Mouse (Mus musculus) midbrain, postnatal 0 days (tissue): ENCODE measurements around the gene Gas7. TPM values are rescaled to one million over a fixed set of nuclear protein-coding genes. Genes with fewer than 3 reads are reported as not detected.

Experiments
- ATAC-seq: fragments of 200-750 bp; cut with Nextera tagmentation; 2 replicates; pipeline ENCODE4 v1.8.0; 2017; ENCODE audit warnings: moderate number of reproducible peaks, mild to moderate bottlenecking, moderate TSS enrichment, moderate library complexity; ENCODE audit not compliant: low FRiP score
- DNase-seq: peaks from one replicate; pipeline ENCODE4 v3.0.0-alpha.2; 2015; ENCODE audit warnings: low spot score
- H3K27ac ChIP-seq: fragments of 300-500 bp; sonication (generic); 2 replicates; pipeline ENCODE4 v1.5.1; 2014; ENCODE audit warnings: low read depth, mild to moderate bottlenecking, low read length, mixed read lengths
- H3K27me3 ChIP-seq: fragments of 300-500 bp; sonication (generic); 2 replicates; pipeline ENCODE4 v1.6.1; 2014; ENCODE audit warnings: low read length, control low read depth, mixed read lengths; ENCODE audit not compliant: insufficient read depth
- H3K36me3 ChIP-seq: fragments of 300-500 bp; sonication (generic); 2 replicates; pipeline ENCODE4 v1.6.1; 2014; ENCODE audit warnings: low read length, control low read depth, mixed read lengths; ENCODE audit not compliant: insufficient read depth
- H3K4me1 ChIP-seq: fragments of 300-500 bp; sonication (generic); 2 replicates; pipeline ENCODE4 v1.6.1; 2014; ENCODE audit warnings: mild to moderate bottlenecking, control low read depth, antibody characterized with exemption, low read length, mixed read lengths; ENCODE audit not compliant: insufficient read depth
- H3K4me2 ChIP-seq: fragments of 300-500 bp; sonication (generic); 2 replicates; pipeline ENCODE4 v1.6.1; 2014; ENCODE audit warnings: low read depth, mild to moderate bottlenecking, low read length, mixed read lengths; ENCODE audit not compliant: poor library complexity, severe bottlenecking
- H3K4me3 ChIP-seq: fragments of 300-500 bp; sonication (generic); 2 replicates; pipeline ENCODE4 v1.5.1; 2014; ENCODE audit warnings: low read depth, mild to moderate bottlenecking, low read length, moderate library complexity
- H3K9ac ChIP-seq: fragments of 300-500 bp; sonication (generic); replicated peaks from 2 replicates; pipeline ENCODE4 v1.6.1; 2014; ENCODE audit warnings: mild to moderate bottlenecking, low read length, moderate library complexity, mixed read lengths; ENCODE audit not compliant: poor library complexity, severe bottlenecking
- H3K9me3 ChIP-seq: fragments of 300-500 bp; sonication (generic); 2 replicates; pipeline ENCODE4 v1.6.1; 2016; ENCODE audit warnings: low read length, control low read depth
- CTCF ChIP-seq: IDR thresholded peaks from 2 replicates; pipeline ENCODE4 v1.5.1; 2016; ENCODE audit warnings: antibody characterized with exemption, mild to moderate bottlenecking
- WGBS: fragments of 180-500 bp; shearing (Covaris S2); extraction: QIAGEN DNeasy Blood & Tissue Kit; methylation state at CpG from one replicate; pipeline ENCODE4 v1.1.7; 2014; 5-methylcytosine and 5-hydroxymethylcytosine counted together
- polyA plus RNA-seq: library from polyadenylated mRNA; unstranded; fragments of >200 nt; fragmentation: Nextera tagmentation; extraction: Ambion mirVana; gene quantifications from 2 replicates; pipeline ENCODE4 v1.2.1, GENCODE M21; 2015
- total RNA-seq: library from RNA; depleted of rRNA; stranded (reverse); fragments of >200 nt; gene quantifications from 2 replicates; pipeline ENCODE4 v1.2.3, GENCODE M21; 2014

Gas7 gene
- total and polyA plus RNA-seq, 2 experiments from 2014 or later, result 82.1 to 118 TPM

GRCm38 (mm10) chr11:67524731-67525130 lies 69.5 kb downstream of the Gas7 start:
- ATAC-seq (no peak), DNase-seq (no peak)
- Histone ChIP-seq H3K4me1 (peaks cover 8% of the 10 kb centered on the region), H3K9me3 (no peaks in the 10 kb centered on the region), H3K27me3 (no peaks in the 10 kb centered on the region), H3K9ac (no peak overlapping the region), H3K27ac (no peak overlapping the region), H3K36me3 (no peaks in the 10 kb centered on the region), H3K4me2 (no peak overlapping the region), H3K4me3 (no peak overlapping the region)
- TF ChIP-seq CTCF, result no peak
- WGBS, result 53% methylated on average over 2 of the region's 2 CpGs

GRCm38 (mm10) chr11:67525841-67526240 lies 70.6 kb downstream of the Gas7 start:
- WGBS, result 57% methylated on average over 3 of the region's 3 CpGs
- Histone ChIP-seq H3K27me3 (no peaks in the 10 kb centered on the region), H3K4me2 (no peak overlapping the region), H3K4me1 (peaks cover 8% of the 10 kb centered on the region), H3K9ac (no peak overlapping the region), H3K4me3 (no peak overlapping the region), H3K27ac (no peak overlapping the region), H3K36me3 (no peaks in the 10 kb centered on the region), H3K9me3 (no peaks in the 10 kb centered on the region)
- DNase-seq (no peak), ATAC-seq (no peak)
- no peak for TF ChIP-seq CTCF

- DNase-seq (peak; percentile 28), ATAC-seq (no peak)
- H3K9me3 ChIP-seq, result no peaks in the 10 kb centered on the region
- WGBS, result 77% methylated on average over 12 of the region's 12 CpGs
- H3K4me3 ChIP-seq, result no peak overlapping the region
- no peaks in the 10 kb centered on the region for H3K36me3 ChIP-seq
- no peaks in the 10 kb centered on the region for H3K27me3 ChIP-seq
- peaks cover 8% of the 10 kb centered on the region for H3K4me1 ChIP-seq
- no peak overlapping the region for H3K9ac ChIP-seq
- H3K27ac ChIP-seq, result peak overlapping the region; percentile 32; the same call in 1 of the 2 replicates
- no peak overlapping the region for H3K4me2 ChIP-seq
- TF ChIP-seq CTCF, result no peak
These were observed 71.6 kb downstream of the Gas7 start for GRCm38 (mm10) chr11:67526621-67527545.

GRCm38 (mm10) chr11:67531286-67531685 lies 76.0 kb downstream of the Gas7 start:
- Histone ChIP-seq H3K4me1 (peaks cover 8% of the 10 kb centered on the region), H3K4me2 (no peak overlapping the region), H3K36me3 (no peaks in the 10 kb centered on the region), H3K27ac (no peak overlapping the region), H3K9ac (no peak overlapping the region), H3K9me3 (no peaks in the 10 kb centered on the region), H3K27me3 (no peaks in the 10 kb centered on the region), H3K4me3 (no peak overlapping the region)
- DNase-seq (no peak), ATAC-seq (no peak)
- TF ChIP-seq CTCF, result no peak
- WGBS, result 90% methylated on average over 2 of the region's 2 CpGs

GRCm38 (mm10) chr11:67531926-67532565 lies 76.8 kb downstream of the Gas7 start:
- ATAC-seq (no peak), DNase-seq (no peak)
- Histone ChIP-seq H3K36me3 (no peaks in the 10 kb centered on the region), H3K4me3 (no peak overlapping the region), H3K9me3 (no peaks in the 10 kb centered on the region), H3K9ac (no peak overlapping the region), H3K4me2 (no peak overlapping the region), H3K4me1 (peaks cover 2% of the 10 kb centered on the region; the same call in 1 of the 2 replicates), H3K27me3 (no peaks in the 10 kb centered on the region), H3K27ac (no peak overlapping the region)
- TF ChIP-seq CTCF, result no peak
- WGBS, result 74% methylated on average over 6 of the region's 6 CpGs

GRCm38 (mm10) chr11:67532728-67533127 lies 77.5 kb downstream of the Gas7 start:
- no peak overlapping the region for H3K4me3 ChIP-seq
- DNase-seq (no peak), ATAC-seq (no peak)
- H3K4me1 ChIP-seq, result no peaks in the 10 kb centered on the region
- no peak for TF ChIP-seq CTCF
- no peaks in the 10 kb centered on the region for H3K9me3 ChIP-seq
- H3K36me3 ChIP-seq, result no peaks in the 10 kb centered on the region
- WGBS, result 86% methylated on average over 10 of the region's 10 CpGs
- H3K9ac ChIP-seq, result no peak overlapping the region
- H3K27me3 ChIP-seq, result no peaks in the 10 kb centered on the region
- no peak overlapping the region for H3K4me2 ChIP-seq
- H3K27ac ChIP-seq, result no peak overlapping the region
